Mouse (Mus musculus): ENCODE data around the gene Alpk1. TPM values are rescaled to one million over a fixed set of nuclear protein-coding genes. Genes with fewer than 3 reads are reported as not detected.

The Alpk1 gene
- 0.30 TPM in 2 replicates for polyA plus RNA-seq (2016; fragmentation: Nextera tagmentation; extraction: Ambion mirVana)

GRCm38 (mm10) chr3:127780021-127780644 is at the start of gene Alpk1:
TSS of gene Alpk1 (minus strand) at chr3:127780527.
- peak; percentile 63 for DNase-seq (ENCODE audit: low spot score)
- Histone ChIP-seq H3K27ac (peak within 1 kb of the TSS; percentile 39), H3K36me3 (no peaks in the 10 kb centered on the region)

GRCm38 (mm10) chr3:127827123-127827522 is 46.8 kb upstream of the Alpk1 start:
- Histone ChIP-seq H3K4me3 (no peak overlapping the region), H3K9me3 (replicated peaks) (no peaks in the 10 kb centered on the region), H3K4me1 (no peaks in the 10 kb centered on the region), H3K36me3 (peaks cover 7% of the 10 kb centered on the region), H3K27me3 (ENCODE audit: low read depth, poor library complexity, severe bottlenecking) (no peaks in the 10 kb centered on the region), H3K27ac (no peak overlapping the region)
- WGBS, result 69% methylated on average over 7 of the region's 7 CpGs
- no peak for DNase-seq (ENCODE audit: low spot score)

More at GRCm38 (mm10) chr3:127780021-127780644, at the start of gene Alpk1:
- WGBS, result 1% methylated on average over 24 of the region's 24 CpGs
- H3K4me1 ChIP-seq, result 0 out of 2 replicates have a peak, but pooled peaks cover 5% of the 10 kb centered on the region
- H3K4me3 ChIP-seq, result peak within 1 kb of the TSS; percentile 50
- H3K9me3 ChIP-seq (replicated peaks), result no peaks in the 10 kb centered on the region
- H3K27me3 ChIP-seq (ENCODE audit: low read depth, poor library complexity, severe bottlenecking), result no peaks in the 10 kb centered on the region

- Histone ChIP-seq H3K4me1 (no peaks in the 10 kb centered on the region), H3K27me3 (ENCODE audit: low read depth, poor library complexity, severe bottlenecking) (no peaks in the 10 kb centered on the region), H3K4me3 (no peak overlapping the region), H3K9me3 (replicated peaks) (no peaks in the 10 kb centered on the region), H3K36me3 (peaks cover 13% of the 10 kb centered on the region), H3K27ac (no peak overlapping the region)
- 88% methylated on average over 7 of the region's 7 CpGs for WGBS
- DNase-seq (ENCODE audit: low spot score), result no peak
Measured at GRCm38 (mm10) chr3:127826503-127826902, 46.2 kb upstream of the Alpk1 start.

GRCm38 (mm10) chr3:127823886-127824863 is 43.8 kb upstream of the Alpk1 start:
- H3K27me3 ChIP-seq (ENCODE audit: low read depth, poor library complexity, severe bottlenecking), result no peaks in the 10 kb centered on the region

GRCm38 (mm10) chr3:127821209-127821608 is 40.9 kb upstream of the Alpk1 start:
- DNase-seq (ENCODE audit: low spot score), result no peak
- H3K27me3 ChIP-seq (ENCODE audit: low read depth, poor library complexity, severe bottlenecking), result no peaks in the 10 kb centered on the region
- WGBS, result 93% methylated on average over 5 of the region's 5 CpGs
- no peaks in the 10 kb centered on the region for H3K9me3 ChIP-seq (replicated peaks)
- H3K36me3 ChIP-seq, result peaks cover 44% of the 10 kb centered on the region
- H3K27ac ChIP-seq, result no peak overlapping the region
- no peak overlapping the region for H3K4me3 ChIP-seq
- peaks cover 13% of the 10 kb centered on the region for H3K4me1 ChIP-seq

More at GRCm38 (mm10) chr3:127823886-127824863, 43.8 kb upstream of the Alpk1 start:
- no peak overlapping the region for H3K27ac ChIP-seq
- DNase-seq (ENCODE audit: low spot score), result no peak
- no peaks in the 10 kb centered on the region for H3K4me1 ChIP-seq
- peaks cover 27% of the 10 kb centered on the region for H3K36me3 ChIP-seq
- no peak overlapping the region for H3K4me3 ChIP-seq
- WGBS, result 88% methylated on average over 17 of the region's 17 CpGs
- H3K9me3 ChIP-seq (replicated peaks), result no peaks in the 10 kb centered on the region

GRCm38 (mm10) chr3:127820400-127820799 is 40.1 kb upstream of the Alpk1 start:
- Histone ChIP-seq H3K27ac (no peak overlapping the region), H3K9me3 (replicated peaks) (no peaks in the 10 kb centered on the region), H3K36me3 (peaks cover 45% of the 10 kb centered on the region), H3K27me3 (ENCODE audit: low read depth, poor library complexity, severe bottlenecking) (no peaks in the 10 kb centered on the region), H3K4me3 (no peak overlapping the region), H3K4me1 (peaks cover 15% of the 10 kb centered on the region)
- 91% methylated on average over 1 of the region's 1 CpGs for WGBS
- DNase-seq (ENCODE audit: low spot score), result no peak

GRCm38 (mm10) chr3:127818694-127819663 is 38.7 kb upstream of the Alpk1 start:
- Histone ChIP-seq H3K4me3 (no peak overlapping the region), H3K9me3 (replicated peaks) (no peaks in the 10 kb centered on the region), H3K27ac (no peak overlapping the region), H3K27me3 (ENCODE audit: low read depth, poor library complexity, severe bottlenecking) (no peaks in the 10 kb centered on the region), H3K36me3 (peaks cover 46% of the 10 kb centered on the region), H3K4me1 (peaks cover 17% of the 10 kb centered on the region)
- no peak for DNase-seq (ENCODE audit: low spot score)
- WGBS, result 78% methylated on average over 11 of the region's 11 CpGs

- Histone ChIP-seq H3K27me3 (ENCODE audit: low read depth, poor library complexity, severe bottlenecking) (no peaks in the 10 kb centered on the region), H3K4me3 (no peak overlapping the region), H3K4me1 (peaks cover 17% of the 10 kb centered on the region), H3K9me3 (replicated peaks) (no peaks in the 10 kb centered on the region), H3K27ac (peak overlapping the region; percentile 58; the same call in 1 of the 2 replicates), H3K36me3 (peaks cover 57% of the 10 kb centered on the region)
- no peak for DNase-seq (ENCODE audit: low spot score)
- 67% methylated on average over 7 of the region's 7 CpGs for WGBS
Measured at GRCm38 (mm10) chr3:127817120-127817683, 36.9 kb upstream of the Alpk1 start.

- H3K4me3 ChIP-seq, result no peak overlapping the region
- no peak for DNase-seq (ENCODE audit: low spot score)
- peaks cover 71% of the 10 kb centered on the region for H3K36me3 ChIP-seq
- no peaks in the 10 kb centered on the region for H3K9me3 ChIP-seq (replicated peaks)
- no peak overlapping the region for H3K27ac ChIP-seq
- H3K4me1 ChIP-seq, result peaks cover 3% of the 10 kb centered on the region; the same call in 1 of the 2 replicates
- 94% methylated on average over 7 of the region's 7 CpGs for WGBS
- no peaks in the 10 kb centered on the region for H3K27me3 ChIP-seq (ENCODE audit: low read depth, poor library complexity, severe bottlenecking)
Measured at GRCm38 (mm10) chr3:127809103-127809502, 28.8 kb upstream of the Alpk1 start.

- peaks cover 63% of the 10 kb centered on the region for H3K36me3 ChIP-seq
- H3K27ac ChIP-seq, result no peak overlapping the region
- no peak overlapping the region for H3K4me3 ChIP-seq
- no peaks in the 10 kb centered on the region for H3K9me3 ChIP-seq (replicated peaks)
- DNase-seq (ENCODE audit: low spot score), result no peak
- no peaks in the 10 kb centered on the region for H3K27me3 ChIP-seq (ENCODE audit: low read depth, poor library complexity, severe bottlenecking)
- H3K4me1 ChIP-seq, result peaks cover 3% of the 10 kb centered on the region; the same call in 1 of the 2 replicates
- 82% methylated on average over 5 of the region's 5 CpGs for WGBS
Measured at GRCm38 (mm10) chr3:127807846-127808245, 27.5 kb upstream of the Alpk1 start.

GRCm38 (mm10) chr3:127805991-127806390 is 25.7 kb upstream of the Alpk1 start:
- H3K27me3 ChIP-seq (ENCODE audit: low read depth, poor library complexity, severe bottlenecking), result no peaks in the 10 kb centered on the region
- peaks cover 50% of the 10 kb centered on the region for H3K36me3 ChIP-seq
- DNase-seq (ENCODE audit: low spot score), result no peak
- H3K4me1 ChIP-seq, result peaks cover 3% of the 10 kb centered on the region; the same call in 1 of the 2 replicates
- H3K9me3 ChIP-seq (replicated peaks), result no peaks in the 10 kb centered on the region
- no peak overlapping the region for H3K4me3 ChIP-seq
- 92% methylated on average over 6 of the region's 6 CpGs for WGBS
- peak overlapping the region; percentile 10; the same call in 1 of the 2 replicates for H3K27ac ChIP-seq

GRCm38 (mm10) chr3:127805071-127805470 is 24.7 kb upstream of the Alpk1 start:
- 94% methylated on average over 12 of the region's 12 CpGs for WGBS
- no peak for DNase-seq (ENCODE audit: low spot score)
- no peaks in the 10 kb centered on the region for H3K27me3 ChIP-seq (ENCODE audit: low read depth, poor library complexity, severe bottlenecking)
- H3K27ac ChIP-seq, result no peak overlapping the region
- H3K4me1 ChIP-seq, result peaks cover 3% of the 10 kb centered on the region; the same call in 1 of the 2 replicates
- H3K36me3 ChIP-seq, result peaks cover 43% of the 10 kb centered on the region
- no peak overlapping the region for H3K4me3 ChIP-seq
- no peaks in the 10 kb centered on the region for H3K9me3 ChIP-seq (replicated peaks)

Measured in limb, embryonic 10.5 days (tissue).